Mouse (Mus musculus) bone marrow, adult 2 months (tissue): ENCODE data around the gene H1f0. TPM values are rescaled to one million over a fixed set of nuclear protein-coding genes. Genes with fewer than 3 reads are reported as not detected.
"Not testable (repeated sequence)": the region's sequence is repeated elsewhere in the genome, so short reads cannot be mapped to it uniquely, and the experiment has no call there.

ENCODE experiments used
- H3K27ac ChIP-seq: fragments of 200-500 bp; 2 replicates; pipeline ENCODE4 v1.5.1; 2012; ENCODE audit warnings: low read depth, mild to moderate bottlenecking, control low read depth, inconsistent platforms, low read length; ENCODE audit not compliant: control insufficient read depth, poor library complexity, insufficient read depth
- H3K4me1 ChIP-seq: fragments of 200-500 bp; 2 replicates; pipeline ENCODE4 v1.6.1; 2011; ENCODE audit warnings: low read length; ENCODE audit not compliant: control insufficient read depth, insufficient read depth
- H3K4me3 ChIP-seq: fragments of 200-500 bp; replicated peaks from 2 replicates; pipeline ENCODE3; 2011; ENCODE audit warnings: mild to moderate bottlenecking, low read depth, low read length, control low read depth; ENCODE audit not compliant: control insufficient read depth
- CTCF ChIP-seq: fragments of 200-500 bp; IDR thresholded peaks from 2 replicates; pipeline ENCODE4 v1.5.1; 2011; ENCODE audit warnings: low read length, control low read depth; ENCODE audit not compliant: control insufficient read depth, insufficient read depth
- POLR2A ChIP-seq: fragments of 200-500 bp; IDR thresholded peaks from 2 replicates; pipeline ENCODE4 v1.6.1; 2011; ENCODE audit warnings: low read depth, mild to moderate bottlenecking, control low read depth, low read length, borderline replicate concordance; ENCODE audit not compliant: control insufficient read depth
- WGBS: fragments of 180-500 bp; shearing (Covaris S2); methylation state at CpG from one replicate; pipeline ENCODE4 v1.1.7; 2018; 5-methylcytosine and 5-hydroxymethylcytosine counted together
- polyA plus RNA-seq: library from polyadenylated mRNA; stranded (reverse); fragments of >200 nt; gene quantifications from 2 replicates; pipeline ENCODE4 v1.2.4, GENCODE M21; 2011; ENCODE audit warnings: low replicate concordance; ENCODE audit not compliant: missing spikeins, insufficient read depth, insufficient read length

H1f0 gene
- polyA plus RNA-seq, 1 experiment, result 30.4 TPM

DNA sequence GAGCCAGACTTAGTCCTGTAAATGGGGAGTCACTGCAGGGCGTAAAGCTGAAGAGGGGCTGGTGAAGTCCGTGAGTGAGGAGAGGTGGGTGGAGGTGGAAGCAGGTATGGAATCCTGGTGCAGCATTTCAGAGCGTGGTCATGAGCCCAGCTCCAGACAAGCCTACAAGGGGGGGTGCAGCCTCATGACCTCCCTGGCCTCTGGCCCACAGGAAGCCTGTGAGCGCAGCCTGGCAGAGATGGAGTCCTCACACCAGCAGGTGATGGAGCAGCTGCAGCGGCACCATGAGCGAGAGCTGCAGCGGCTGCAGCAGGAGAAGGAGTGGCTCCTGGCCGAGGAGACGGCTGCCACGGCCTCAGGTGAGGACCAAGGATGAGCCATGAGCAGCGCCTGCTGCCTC, 28.7 kb upstream of the H1f0 start:
- H3K4me1 ChIP-seq, result peaks cover 3% of the 10 kb centered on the region
- TF ChIP-seq CTCF, result no peak
- no peak for TF ChIP-seq POLR2A
- H3K27ac ChIP-seq, result no peak overlapping the region
- H3K4me3 ChIP-seq, result no peak overlapping the region
- WGBS, result 63% methylated on average over 11 of the region's 11 CpGs

DNA sequence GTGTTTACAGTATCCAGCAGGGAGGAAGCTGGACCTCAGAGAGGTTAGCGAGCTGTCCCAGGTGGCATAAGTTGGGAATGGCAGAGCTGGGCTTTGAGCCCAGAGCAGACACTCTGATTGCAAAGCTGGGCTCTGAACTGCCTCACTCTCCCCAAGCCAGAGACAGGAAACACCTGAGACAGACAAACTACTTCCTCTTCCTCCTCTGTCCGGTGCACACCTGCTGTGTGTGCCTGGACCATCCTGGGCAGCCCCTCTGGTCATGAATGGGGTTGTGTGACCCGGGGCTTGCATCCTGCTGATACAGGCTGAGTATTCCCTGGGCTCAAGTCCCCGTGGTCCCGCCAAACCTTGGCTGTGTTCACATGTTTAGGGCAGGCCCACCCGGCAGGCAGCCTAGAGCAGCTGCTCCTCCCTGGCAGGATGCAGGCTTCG, 27.9 kb upstream of the H1f0 start:
- H3K4me1 ChIP-seq, result peaks cover 3% of the 10 kb centered on the region
- no peak for TF ChIP-seq CTCF
- TF ChIP-seq POLR2A, result no peak
- 51% methylated on average over 7 of the region's 7 CpGs for WGBS
- no peak overlapping the region for H3K27ac ChIP-seq
- H3K4me3 ChIP-seq, result no peak overlapping the region

DNA sequence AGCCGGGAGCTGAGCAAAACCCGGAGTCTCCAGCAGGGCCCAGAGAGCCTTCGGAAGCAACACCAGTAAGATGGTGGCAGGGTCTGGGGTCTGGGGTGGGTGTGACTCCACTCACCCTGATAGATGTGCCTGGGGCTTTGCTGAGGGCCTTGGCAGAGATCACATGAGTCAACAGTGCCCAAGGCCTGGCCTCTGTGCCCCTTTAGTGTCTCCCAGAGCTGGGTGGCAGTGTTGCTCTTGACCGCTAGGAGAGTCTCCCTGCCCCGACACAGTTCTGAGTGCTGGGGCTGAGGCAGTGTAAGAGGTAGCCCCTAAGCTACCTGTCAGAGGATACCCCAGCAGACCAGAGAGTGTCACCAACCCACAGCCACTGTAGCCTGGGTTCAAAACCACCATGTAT, 26.7 kb upstream of the H1f0 start:
- WGBS, result 88% methylated on average over 5 of the region's 5 CpGs

DNA sequence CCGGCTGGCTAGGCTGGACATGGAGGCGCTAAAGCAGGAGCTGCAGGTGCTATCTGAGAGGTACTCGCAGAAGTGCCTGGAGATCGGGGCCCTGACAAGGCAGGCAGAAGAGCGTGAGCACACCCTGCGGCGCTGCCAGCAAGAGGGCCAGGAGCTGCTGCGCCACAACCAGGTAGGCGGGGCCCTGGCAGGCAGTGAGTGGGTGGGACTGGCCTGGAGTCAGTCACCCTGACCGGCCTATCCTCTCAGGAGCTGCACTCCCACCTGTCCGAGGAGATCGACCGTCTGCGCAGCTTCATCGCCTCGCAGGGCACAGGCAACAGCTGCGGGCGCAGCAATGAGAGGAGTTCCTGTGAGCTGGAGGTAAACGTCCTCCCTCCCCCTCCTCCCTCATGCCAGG, 26.2 kb upstream of the H1f0 start:
- H3K4me1 ChIP-seq, result peaks cover 3% of the 10 kb centered on the region
- H3K27ac ChIP-seq, result no peak overlapping the region
- no peak for TF ChIP-seq CTCF
- no peak for TF ChIP-seq POLR2A
- WGBS, result 89% methylated on average over 19 of the region's 19 CpGs
- no peak overlapping the region for H3K4me3 ChIP-seq

More for the DNA sequence above, 26.7 kb upstream of the H1f0 start:
- H3K4me1 ChIP-seq, result peaks cover 3% of the 10 kb centered on the region
- H3K4me3 ChIP-seq, result no peak overlapping the region
- TF ChIP-seq POLR2A, result no peak
- no peak for TF ChIP-seq CTCF
- no peak overlapping the region for H3K27ac ChIP-seq

DNA sequence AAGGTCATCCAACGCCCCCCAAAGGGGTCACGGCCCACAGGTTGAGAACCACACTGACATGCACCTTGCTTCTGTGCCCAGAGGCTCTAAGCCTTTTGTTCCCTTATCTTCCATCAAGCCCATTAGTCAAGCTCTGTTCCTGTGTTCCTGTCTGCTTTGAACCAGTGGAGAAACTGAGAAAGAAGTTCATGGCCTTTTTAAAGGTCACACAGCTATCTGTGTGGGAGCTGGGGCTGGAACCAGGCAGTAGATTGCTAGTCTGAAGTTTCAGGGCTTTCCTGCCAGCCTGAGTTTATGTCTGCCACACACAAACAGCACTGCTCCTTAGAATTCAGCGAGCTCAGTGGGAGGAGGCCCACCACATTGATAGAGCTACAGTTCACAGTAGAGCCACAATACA, 25.2 kb upstream of the H1f0 start:
- WGBS, result 88% methylated on average over 3 of the region's 3 CpGs
- peaks cover 3% of the 10 kb centered on the region for H3K4me1 ChIP-seq
- TF ChIP-seq POLR2A (no peak), CTCF (no peak)
- H3K4me3 ChIP-seq, result no peak overlapping the region
- H3K27ac ChIP-seq, result no peak overlapping the region

DNA sequence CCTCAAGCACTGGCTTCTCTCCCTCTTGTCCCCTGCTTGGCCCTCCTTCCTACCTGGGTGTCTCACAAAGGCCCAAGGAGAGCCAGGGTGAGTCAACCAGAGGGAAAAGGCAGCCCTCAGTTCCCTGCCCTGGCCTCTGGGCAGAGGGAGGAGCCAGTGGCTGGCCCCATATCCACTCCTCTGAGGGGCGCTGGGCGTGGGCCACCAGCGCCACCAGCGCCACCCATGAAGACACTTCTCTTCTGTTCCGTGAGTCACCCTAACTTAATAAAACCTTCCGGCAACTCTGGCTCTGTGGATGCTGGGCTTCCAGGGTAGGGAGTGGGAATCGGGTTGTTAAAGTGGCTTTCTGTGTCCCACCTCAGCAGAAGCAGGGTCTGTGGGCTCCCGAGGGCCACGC, 22.7 kb upstream of the H1f0 start:
- Histone ChIP-seq H3K4me1 (no peaks in the 10 kb centered on the region), H3K4me3 (no peak overlapping the region), H3K27ac (no peak overlapping the region)
- no peak for TF ChIP-seq CTCF
- no peak for TF ChIP-seq POLR2A
- 83% methylated on average over 9 of the region's 9 CpGs for WGBS

DNA sequence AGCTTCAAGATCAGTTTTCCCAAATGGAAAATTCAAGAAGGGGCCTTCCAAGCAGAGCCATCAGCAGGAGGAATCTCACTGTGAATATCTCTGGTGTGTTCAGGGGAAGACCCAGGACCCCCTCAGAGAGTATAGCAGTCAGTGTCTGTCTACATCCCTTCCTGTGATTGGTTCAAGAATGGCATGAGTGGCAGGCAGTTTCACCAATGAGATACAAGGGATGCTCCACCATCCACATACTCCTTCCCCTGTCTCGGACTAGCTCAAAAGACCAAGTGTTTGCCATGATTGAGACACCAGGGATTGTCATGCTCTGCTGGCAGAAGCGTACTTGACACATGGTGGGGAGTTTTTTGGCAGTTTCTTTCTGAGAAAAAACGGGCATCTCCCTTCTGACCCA, 21.6 kb upstream of the H1f0 start:
- no peak overlapping the region for H3K27ac ChIP-seq
- 71% methylated on average over 3 of the region's 3 CpGs for WGBS
- H3K4me1 ChIP-seq, result no peaks in the 10 kb centered on the region
- no peak for TF ChIP-seq POLR2A
- no peak for TF ChIP-seq CTCF
- H3K4me3 ChIP-seq, result no peak overlapping the region

DNA sequence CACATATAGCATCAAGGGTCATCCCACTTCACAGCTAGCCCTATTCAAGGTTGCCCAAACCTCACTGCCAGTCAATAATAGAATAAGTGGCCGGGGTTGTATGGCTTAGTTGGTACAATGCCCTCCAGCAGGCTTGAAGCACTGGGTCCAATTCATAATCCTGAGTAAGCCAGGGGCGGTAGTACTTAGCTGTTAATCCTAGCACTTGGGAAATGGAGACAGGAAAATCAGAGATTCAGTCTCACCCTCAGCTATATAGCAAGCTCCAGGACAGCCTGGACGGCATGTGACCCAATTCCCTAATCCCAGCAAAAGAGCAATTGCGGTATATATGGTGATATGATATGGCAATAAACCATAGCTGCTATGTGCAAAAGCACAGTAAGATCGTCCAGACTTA, 21.2 kb upstream of the H1f0 start:
- H3K4me3 ChIP-seq, result no peak overlapping the region
- no peak for TF ChIP-seq CTCF
- TF ChIP-seq POLR2A, result no peak
- H3K4me1 ChIP-seq, result no peaks in the 10 kb centered on the region
- 84% methylated on average over 5 of the region's 5 CpGs for WGBS
- no peak overlapping the region for H3K27ac ChIP-seq

DNA sequence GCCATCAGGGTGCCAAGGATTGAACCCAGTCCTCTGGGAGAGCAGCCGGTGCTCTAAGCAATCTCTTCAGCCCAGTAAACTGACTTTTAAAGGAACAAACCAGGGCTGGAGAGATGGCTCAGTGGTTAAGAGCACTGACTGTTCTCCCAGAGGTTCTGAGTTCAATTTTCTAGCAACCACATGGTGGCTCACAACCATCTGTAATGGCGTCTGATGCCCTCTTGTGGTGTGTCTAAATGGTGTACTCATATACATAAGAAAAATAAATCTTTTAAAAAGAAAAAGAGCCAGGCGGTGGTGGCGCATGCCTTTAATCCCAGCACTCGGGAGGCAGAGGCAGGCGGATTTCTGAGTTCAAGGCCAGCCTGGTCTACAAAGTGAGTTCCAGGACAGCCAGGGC, 20.4 kb upstream of the H1f0 start:
- WGBS, result 93% methylated on average over 6 of the region's 6 CpGs
- not testable (repeated sequence) for H3K4me3 ChIP-seq, H3K27ac ChIP-seq, H3K4me1 ChIP-seq
